Mouse (Mus musculus) embryonic facial prominence, embryonic 14.5 days (tissue): Measurements from ENCODE around the gene Akap7. TPM values are rescaled to one million over a fixed set of nuclear protein-coding genes. Genes with fewer than 3 reads are reported as not detected.
"Not testable (repeated sequence)": the region's sequence is repeated elsewhere in the genome, so short reads cannot be mapped to it uniquely, and the experiment has no call there.

ENCODE experiments used
- ATAC-seq: fragments of 200-750 bp; cut with Nextera tagmentation; 2 replicates; pipeline ENCODE4 v1.8.0; 2017; ENCODE audit warnings: low read depth, moderate number of reproducible peaks, moderate TSS enrichment
- DNase-seq: peaks from one replicate; pipeline ENCODE4 v3.0.0-alpha.2; 2015; ENCODE audit warnings: low spot score
- H3K27ac ChIP-seq: fragments of 300-500 bp; sonication (generic); replicated peaks from 2 replicates; pipeline ENCODE4 v1.5.1; 2014; ENCODE audit warnings: low read depth, mild to moderate bottlenecking, low read length, moderate library complexity
- H3K27me3 ChIP-seq: fragments of 300-500 bp; sonication (generic); replicated peaks from 2 replicates; pipeline ENCODE4 v1.6.1; 2014; ENCODE audit warnings: low read length; ENCODE audit not compliant: control insufficient read depth, insufficient read depth
- H3K36me3 ChIP-seq: fragments of 300-500 bp; sonication (generic); 2 replicates; pipeline ENCODE4 v1.6.1; 2014; ENCODE audit warnings: low read length, mixed read lengths; ENCODE audit not compliant: control insufficient read depth, insufficient read depth
- H3K4me1 ChIP-seq: fragments of 300-500 bp; sonication (generic); 2 replicates; pipeline ENCODE4 v1.6.1; 2014; ENCODE audit warnings: antibody characterized with exemption, low read length; ENCODE audit not compliant: control insufficient read depth, insufficient read depth
- H3K4me2 ChIP-seq: fragments of 300-500 bp; sonication (generic); 2 replicates; pipeline ENCODE4 v1.6.1; 2014; ENCODE audit warnings: low read depth, mild to moderate bottlenecking, low read length, moderate library complexity, mixed read lengths
- H3K4me3 ChIP-seq: fragments of 300-500 bp; sonication (generic); 2 replicates; pipeline ENCODE4 v1.5.1; 2014; ENCODE audit warnings: low read depth, mild to moderate bottlenecking, low read length
- H3K9ac ChIP-seq: fragments of 300-500 bp; sonication (generic); 2 replicates; pipeline ENCODE4 v1.6.1; 2014; ENCODE audit warnings: low read depth, mild to moderate bottlenecking, low read length, moderate library complexity, mixed read lengths
- H3K9me3 ChIP-seq: fragments of 300-500 bp; sonication (generic); 2 replicates; pipeline ENCODE4 v1.6.1; 2016; ENCODE audit warnings: low read length; ENCODE audit not compliant: control insufficient read depth
- WGBS: fragments of 180-500 bp; shearing (Covaris S2); extraction: QIAGEN DNeasy Blood & Tissue Kit; methylation state at CpG from one replicate; pipeline ENCODE4 v1.1.7; 2014; 5-methylcytosine and 5-hydroxymethylcytosine counted together
- polyA plus RNA-seq: library from polyadenylated mRNA; unstranded; fragments of >200 nt; fragmentation: Nextera tagmentation; extraction: Ambion mirVana; gene quantifications from 2 replicates; pipeline ENCODE4 v1.2.1, GENCODE M21; 2014

The Akap7 gene
- polyA plus RNA-seq, 1 experiment from 2014 or later: 17.5 TPM

DNA sequence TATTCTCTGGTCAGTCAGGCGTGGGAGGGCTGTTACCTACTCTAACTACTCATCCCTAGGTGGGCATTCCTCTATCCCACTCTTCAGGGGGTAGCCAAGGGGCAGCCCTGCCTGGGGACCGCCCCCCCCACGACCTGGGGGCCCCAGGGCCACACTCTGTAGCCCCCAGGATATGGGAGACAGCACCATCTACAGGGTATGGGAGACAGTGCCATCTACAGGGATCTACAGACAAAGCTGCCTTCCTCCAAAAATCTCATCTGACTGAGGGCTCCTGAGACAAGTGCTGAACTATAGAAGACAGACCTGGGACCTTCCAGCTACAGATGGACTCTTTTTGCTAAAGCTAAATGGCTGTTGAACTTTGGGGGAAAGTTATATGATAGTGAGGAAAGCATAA is 144.2 kb downstream of the Akap7 start:
- not testable (repeated sequence) for ATAC-seq, H3K4me1 ChIP-seq, DNase-seq

DNA sequence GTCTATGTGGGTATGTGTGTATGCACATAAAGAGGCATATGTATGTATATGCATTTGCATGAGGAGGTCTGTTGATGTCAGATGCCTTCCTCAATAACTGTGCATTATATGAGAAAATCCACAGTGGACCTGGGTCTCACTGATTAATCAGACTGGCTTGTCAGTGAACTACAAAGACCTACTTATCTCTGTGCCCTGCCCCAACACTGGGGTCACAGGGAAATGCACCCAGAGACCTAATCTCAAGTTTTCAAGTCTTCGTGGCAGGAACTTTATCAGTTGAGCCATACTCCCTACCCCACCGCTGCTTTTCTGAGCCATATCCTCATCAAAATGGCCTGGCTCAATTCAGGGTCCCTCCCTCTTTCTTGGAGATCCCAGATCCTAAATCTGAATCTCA is 146.0 kb downstream of the Akap7 start:
- no peaks in the 10 kb centered on the region for H3K27me3 ChIP-seq
- H3K9ac ChIP-seq: no peak overlapping the region
- H3K36me3 ChIP-seq: no peaks in the 10 kb centered on the region
- H3K4me2 ChIP-seq: no peak overlapping the region
- H3K27ac ChIP-seq: no peak overlapping the region
- DNase-seq (no peak), ATAC-seq (no peak)
- no peaks in the 10 kb centered on the region for H3K4me1 ChIP-seq
- no peak overlapping the region for H3K4me3 ChIP-seq
- H3K9me3 ChIP-seq: no peaks in the 10 kb centered on the region
- WGBS: 74% methylated on average over 2 of the region's 2 CpGs

More for the DNA sequence above, 144.2 kb downstream of the Akap7 start:
- not testable (repeated sequence) for H3K36me3 ChIP-seq, H3K9ac ChIP-seq, H3K4me3 ChIP-seq, H3K27ac ChIP-seq, H3K27me3 ChIP-seq, H3K4me2 ChIP-seq, H3K9me3 ChIP-seq
- 27% methylated on average over 2 of the region's 3 CpGs for WGBS

DNA sequence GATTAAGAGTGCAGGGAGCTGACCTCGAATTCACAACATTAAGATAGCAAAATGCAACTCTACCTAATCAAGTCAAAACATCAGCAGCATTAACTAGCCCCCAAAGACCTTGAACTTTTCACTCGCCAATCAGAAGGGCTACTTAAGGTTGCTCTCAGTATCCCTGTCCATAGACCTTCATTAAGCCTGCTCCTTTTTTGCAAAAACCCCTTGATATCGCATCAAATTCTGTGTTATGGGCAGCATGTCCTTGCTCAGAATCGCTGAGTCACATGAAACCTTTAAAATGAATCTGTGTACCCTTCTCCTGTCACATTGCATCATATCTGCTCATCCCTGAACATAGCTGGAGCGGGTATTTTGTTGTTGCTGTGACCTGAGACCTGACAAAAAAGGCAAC is 149.0 kb downstream of the Akap7 start:
- WGBS: 76% methylated on average over 5 of the region's 5 CpGs
- Histone ChIP-seq H3K27ac (no peak overlapping the region), H3K36me3 (no peaks in the 10 kb centered on the region), H3K4me3 (no peak overlapping the region), H3K9me3 (no peaks in the 10 kb centered on the region), H3K4me2 (no peak overlapping the region), H3K9ac (no peak overlapping the region), H3K27me3 (no peaks in the 10 kb centered on the region), H3K4me1 (no peaks in the 10 kb centered on the region)
- DNase-seq: no peak
- ATAC-seq: no peak

DNA sequence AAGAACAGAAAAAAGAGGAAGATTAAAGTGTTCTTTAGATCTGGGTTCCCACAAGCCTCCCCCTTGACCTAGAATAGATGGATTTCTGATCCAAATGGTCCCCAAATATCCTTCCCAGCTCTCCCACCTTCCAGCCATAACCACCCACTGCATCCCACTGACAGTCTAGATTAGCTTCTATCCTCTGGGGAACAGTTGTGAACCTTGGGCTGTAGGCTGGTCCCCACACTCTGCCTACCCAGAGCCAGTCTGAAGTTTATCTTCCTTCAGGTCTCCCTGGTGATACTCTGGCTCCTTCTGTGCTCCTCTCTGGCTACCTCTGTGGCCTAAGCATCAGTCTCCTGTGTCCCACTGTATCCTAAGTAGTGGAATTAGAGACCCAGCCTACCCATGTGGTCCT is 150.3 kb downstream of the Akap7 start:
- Histone ChIP-seq H3K36me3 (no peaks in the 10 kb centered on the region), H3K4me2 (no peak overlapping the region), H3K9me3 (no peaks in the 10 kb centered on the region), H3K27ac (no peak overlapping the region), H3K27me3 (no peaks in the 10 kb centered on the region), H3K9ac (no peak overlapping the region), H3K4me1 (no peaks in the 10 kb centered on the region), H3K4me3 (no peak overlapping the region)
- ATAC-seq (no peak), DNase-seq (no peak)

DNA sequence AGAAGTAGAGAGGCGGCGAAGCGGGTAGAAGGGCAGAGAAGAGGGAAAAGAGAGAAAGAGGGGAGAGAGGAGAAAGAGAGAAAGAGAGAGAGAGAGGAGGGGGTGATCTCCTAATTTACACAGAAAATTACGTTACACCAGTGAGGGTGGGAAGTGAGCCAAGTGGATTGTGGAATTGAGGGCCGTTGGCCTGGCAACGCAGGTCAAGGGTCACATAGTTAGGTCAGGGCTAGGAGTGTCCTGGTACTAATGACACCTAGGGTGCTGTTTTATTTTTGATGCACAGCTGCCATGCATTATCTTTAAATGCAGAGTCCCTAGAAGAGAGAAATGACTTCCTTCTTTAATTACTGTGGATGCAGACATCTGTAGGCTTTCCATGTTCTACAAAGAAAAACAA is 153.4 kb downstream of the Akap7 start:
- 64% methylated on average over 6 of the region's 6 CpGs for WGBS
- Histone ChIP-seq H3K4me2 (no peak overlapping the region), H3K4me3 (no peak overlapping the region), H3K4me1 (no peaks in the 10 kb centered on the region), H3K27ac (no peak overlapping the region), H3K9me3 (no peaks in the 10 kb centered on the region), H3K27me3 (no peaks in the 10 kb centered on the region), H3K9ac (no peak overlapping the region), H3K36me3 (no peaks in the 10 kb centered on the region)
- no peak for DNase-seq
- ATAC-seq: no peak

DNA sequence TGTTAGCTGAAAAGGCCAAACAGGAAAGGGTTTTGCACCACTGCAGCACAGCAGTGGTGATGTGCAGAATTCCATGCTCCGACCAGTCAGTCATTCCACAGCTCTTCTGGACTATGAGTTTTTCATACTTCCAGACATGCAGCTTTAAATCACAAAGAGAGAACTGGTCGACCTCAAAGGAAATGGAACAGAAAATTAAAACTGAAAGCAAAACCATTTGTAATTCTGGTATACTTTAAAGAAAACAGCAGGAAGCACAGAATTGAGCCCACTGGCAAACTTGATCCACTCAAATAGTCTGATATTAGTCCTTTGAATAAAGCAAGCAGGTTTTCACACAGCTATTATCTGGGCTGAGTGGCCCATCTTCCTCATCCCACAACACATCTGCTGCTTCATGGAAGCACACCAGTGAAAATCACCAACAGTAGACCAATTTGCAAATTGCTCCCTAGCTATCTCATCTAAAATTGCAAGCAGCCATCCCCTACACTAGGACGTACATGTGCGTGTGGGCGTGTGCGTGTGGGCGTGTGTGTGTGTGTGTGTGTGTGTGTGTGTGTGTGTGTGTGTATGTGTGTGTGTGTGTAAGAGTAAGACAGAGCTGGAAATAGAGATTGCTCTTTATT is 156.4 kb downstream of the Akap7 start:
- H3K27ac ChIP-seq: no peak overlapping the region
- H3K4me1 ChIP-seq: no peaks in the 10 kb centered on the region
- ATAC-seq: no peak
- no peak overlapping the region for H3K4me3 ChIP-seq
- no peaks in the 10 kb centered on the region for H3K36me3 ChIP-seq
- H3K9me3 ChIP-seq: no peaks in the 10 kb centered on the region
- no peak overlapping the region for H3K9ac ChIP-seq
- 92% methylated on average over 7 of the region's 7 CpGs for WGBS
- no peak overlapping the region for H3K4me2 ChIP-seq
- H3K27me3 ChIP-seq: no peaks in the 10 kb centered on the region
- no peak for DNase-seq

DNA sequence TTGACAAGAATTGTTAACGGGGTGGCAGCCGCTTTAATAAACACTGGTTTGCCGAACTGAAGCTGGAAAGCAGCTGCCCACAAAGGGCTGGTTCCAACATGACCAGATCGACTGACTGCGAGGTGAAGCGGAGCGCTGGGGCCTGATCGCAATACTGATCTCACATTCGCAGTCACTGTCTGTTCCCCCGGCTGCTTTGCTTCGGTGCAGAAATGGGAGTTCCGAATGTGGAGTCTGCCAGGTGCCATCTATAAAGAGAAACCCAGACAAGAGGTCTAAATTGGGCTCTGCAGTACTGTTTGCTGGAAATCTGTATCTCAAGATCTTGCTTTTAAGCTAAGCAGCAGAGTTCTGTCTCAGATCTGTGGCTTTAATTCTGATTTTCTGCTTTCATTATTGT is 161.8 kb downstream of the Akap7 start:
- H3K9ac ChIP-seq: no peak overlapping the region; the same call in 1 of the 2 replicates
- no peak overlapping the region for H3K27ac ChIP-seq
- no peaks in the 10 kb centered on the region for H3K27me3 ChIP-seq
- no peaks in the 10 kb centered on the region for H3K9me3 ChIP-seq
- ATAC-seq: no peak
- H3K4me2 ChIP-seq: 0 out of 2 replicates have a peak overlapping the region, but pooled peaks have one; percentile 27
- H3K4me1 ChIP-seq: 0 out of 2 replicates have a peak, but pooled peaks cover 2% of the 10 kb centered on the region
- 85% methylated on average over 12 of the region's 12 CpGs for WGBS
- H3K4me3 ChIP-seq: no peak overlapping the region
- H3K36me3 ChIP-seq: no peaks in the 10 kb centered on the region
- DNase-seq: no peak

DNA sequence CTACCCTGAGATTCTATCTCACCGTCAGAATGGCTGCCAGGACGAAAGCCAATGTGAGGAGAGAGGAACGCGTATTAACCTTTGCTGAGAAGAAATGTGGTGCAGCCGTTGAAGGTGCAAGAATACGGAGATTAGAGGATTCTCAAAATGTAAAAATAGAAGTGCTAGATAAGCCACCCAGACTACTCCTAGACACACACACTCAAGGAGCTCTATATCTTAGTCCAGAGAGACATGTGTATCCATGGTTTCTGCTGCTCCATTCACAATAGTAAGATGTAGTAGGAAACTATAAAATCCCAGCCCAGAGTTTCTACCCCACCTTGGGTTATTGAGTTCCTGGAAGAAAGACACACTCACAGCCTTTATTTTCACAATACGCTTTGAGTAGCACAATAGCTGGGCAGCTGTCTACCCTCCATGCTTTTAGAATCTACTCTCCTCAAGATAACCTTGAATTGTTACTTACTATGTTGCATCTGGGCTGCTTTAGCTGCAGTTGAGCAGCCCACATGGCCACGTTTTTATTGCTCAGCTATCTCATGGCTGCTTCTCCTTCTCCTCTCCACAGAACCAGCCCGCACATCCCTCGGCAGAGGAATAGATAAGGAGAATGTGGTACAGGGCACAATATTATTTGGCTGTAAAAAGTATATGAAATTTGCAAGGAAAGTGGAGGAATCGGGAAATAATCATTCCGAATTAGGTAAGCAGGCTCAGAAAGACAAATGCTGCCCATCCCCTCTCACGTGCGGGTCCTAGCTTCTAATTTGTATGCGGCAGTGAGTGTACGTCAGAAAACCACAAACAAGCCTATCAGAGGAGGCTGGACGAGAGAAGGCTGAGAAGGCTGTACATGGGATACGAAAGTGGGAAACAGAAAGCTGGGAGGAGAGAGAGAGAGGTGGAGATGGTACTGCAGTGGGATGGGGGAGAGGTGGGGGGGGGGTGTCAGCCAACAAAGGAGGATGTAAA is 162.6 kb downstream of the Akap7 start:
- WGBS: 78% methylated on average over 18 of the region's 18 CpGs
- ATAC-seq: no peak
- Histone ChIP-seq H3K4me3 (no peak overlapping the region), H3K27me3 (no peaks in the 10 kb centered on the region), H3K9me3 (no peaks in the 10 kb centered on the region), H3K27ac (no peak overlapping the region), H3K36me3 (no peaks in the 10 kb centered on the region), H3K9ac (no peak overlapping the region), H3K4me2 (no peak overlapping the region), H3K4me1 (0 out of 2 replicates have a peak, but pooled peaks cover 4% of the 10 kb centered on the region)
- DNase-seq: no peak
